Mouse (Mus musculus) brain, adult 10 weeks (tissue): ENCODE measurements around the gene Fancc. TPM values are rescaled to one million over a fixed set of nuclear protein-coding genes. Genes with fewer than 3 reads are reported as not detected.

Experiments
- polyA plus RNA-seq: library from polyadenylated mRNA; stranded (reverse); fragments of 350-450 nt; fragmentation: Illumina TruSeq; extraction: RNeasy Lipid Tissue Mini Kit (QIAGEN cat#74804); gene quantifications from one replicate; pipeline ENCODE4 v1.2.3, GENCODE M21; 2015; ENCODE audit warnings: low read depth, low replicate concordance

Gene Fancc
- 10.6 TPM for polyA plus RNA-seq

DNA sequence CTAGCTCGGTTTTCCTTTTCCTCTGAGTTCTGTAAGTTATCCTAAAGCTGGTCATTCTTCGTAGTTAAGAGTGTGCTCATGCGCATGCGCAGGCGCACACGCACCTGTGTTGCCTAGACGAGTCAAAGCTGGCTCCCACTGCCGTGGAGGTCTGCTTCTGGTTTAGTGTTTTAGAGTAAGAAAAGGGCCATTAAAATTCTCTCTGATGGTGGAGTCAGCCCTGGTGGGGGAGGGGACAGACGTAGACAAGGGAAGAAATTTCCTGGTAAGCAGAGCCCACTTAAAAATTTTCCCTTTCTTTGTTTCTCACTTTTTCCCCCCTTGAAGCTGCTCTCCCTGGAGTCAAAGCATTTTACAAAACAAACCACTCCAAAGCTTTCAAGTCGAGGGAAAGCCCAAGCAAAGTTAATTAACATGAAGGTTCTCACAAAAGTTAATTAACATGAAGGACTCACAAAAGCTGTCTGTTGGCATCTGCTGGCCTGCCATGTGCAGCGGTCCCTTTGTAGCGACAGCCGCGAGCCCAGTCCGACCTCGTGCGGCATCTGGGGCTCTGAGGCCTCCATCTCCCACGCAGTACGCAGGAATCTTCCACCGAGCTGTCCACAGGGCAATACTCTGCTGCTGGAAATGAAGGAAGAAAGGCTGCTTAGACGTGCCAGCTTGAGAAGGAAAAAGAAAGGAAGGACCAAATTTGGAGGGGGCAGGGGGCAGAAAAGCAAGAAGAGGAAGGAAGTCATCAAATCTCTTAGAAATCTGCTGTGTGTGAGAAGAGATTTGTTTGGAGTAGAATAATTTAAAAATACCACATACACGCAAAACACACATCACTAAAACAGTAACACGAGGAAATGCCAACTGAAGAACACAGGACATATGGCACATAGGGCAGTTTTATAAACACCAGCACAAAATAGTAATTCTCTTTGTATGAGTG is at the start of gene Fancc:
Fancc (minus strand) TSS at position 633 of the 937 bp plus-strand sequence.

Other genes with a start within 250 kb of the Fancc start
- 25.5 TPM for gene Ptch1, start 76.3 kb upstream of the Fancc start, polyA plus RNA-seq